Mouse (Mus musculus) midbrain, embryonic 11.5 days (tissue): ENCODE measurements around the gene Mrpl4. TPM values are rescaled to one million over a fixed set of nuclear protein-coding genes. Genes with fewer than 3 reads are reported as not detected.

Experiments used
- ATAC-seq: fragments of 200-750 bp; cut with Nextera tagmentation; 2 replicates; pipeline ENCODE4 v1.8.0; 2017; ENCODE audit warnings: moderate TSS enrichment, moderate library complexity; ENCODE audit not compliant: low FRiP score
- DNase-seq: peaks from one replicate; pipeline ENCODE4 v3.0.0; 2015; ENCODE audit warnings: low spot score; ENCODE audit errors: missing footprints
- H3K27ac ChIP-seq: fragments of 300-500 bp; sonication (generic); 2 replicates; pipeline ENCODE4 v1.5.1; 2014; ENCODE audit warnings: low read depth, low read length
- H3K27me3 ChIP-seq: fragments of 300-500 bp; sonication (generic); 2 replicates; pipeline ENCODE4 v1.6.1; 2014; ENCODE audit warnings: mild to moderate bottlenecking, low read length, moderate library complexity, mixed read lengths; ENCODE audit not compliant: control insufficient read depth, insufficient read depth
- H3K36me3 ChIP-seq: fragments of 300-500 bp; sonication (generic); 2 replicates; pipeline ENCODE4 v1.6.1; 2014; ENCODE audit warnings: mild to moderate bottlenecking, low read length, moderate library complexity, mixed read lengths; ENCODE audit not compliant: control insufficient read depth, insufficient read depth
- H3K4me1 ChIP-seq: fragments of 300-500 bp; sonication (generic); 2 replicates; pipeline ENCODE4 v1.6.1; 2014; ENCODE audit warnings: low read length; ENCODE audit not compliant: control insufficient read depth, insufficient read depth
- H3K4me2 ChIP-seq: fragments of 300-500 bp; sonication (generic); 2 replicates; pipeline ENCODE4 v1.6.1; 2014; ENCODE audit warnings: mild to moderate bottlenecking, moderate library complexity
- H3K4me3 ChIP-seq: fragments of 300-500 bp; sonication (generic); 2 replicates; pipeline ENCODE4 v1.5.1; 2014; ENCODE audit warnings: low read depth, low read length
- H3K9ac ChIP-seq: fragments of 300-500 bp; sonication (generic); 2 replicates; pipeline ENCODE4 v1.6.1; 2014; ENCODE audit warnings: low read length
- H3K9me3 ChIP-seq: fragments of 300-500 bp; sonication (generic); 2 replicates; pipeline ENCODE4 v1.6.1; 2016; ENCODE audit warnings: low read length; ENCODE audit not compliant: control insufficient read depth
- WGBS: fragments of 180-500 bp; shearing (Covaris S2); extraction: QIAGEN DNeasy Blood & Tissue Kit; methylation state at CpG from one replicate; pipeline ENCODE4 v1.1.7; 2014; 5-methylcytosine and 5-hydroxymethylcytosine counted together
- polyA plus RNA-seq: library from polyadenylated mRNA; unstranded; fragments of >200 nt; fragmentation: Nextera tagmentation; extraction: Ambion mirVana; gene quantifications from 2 replicates; pipeline ENCODE4 v1.2.1, GENCODE M21; 2014

Mrpl4 gene
- polyA plus RNA-seq, 1 experiment from 2014 or later: 121 TPM

DNA sequence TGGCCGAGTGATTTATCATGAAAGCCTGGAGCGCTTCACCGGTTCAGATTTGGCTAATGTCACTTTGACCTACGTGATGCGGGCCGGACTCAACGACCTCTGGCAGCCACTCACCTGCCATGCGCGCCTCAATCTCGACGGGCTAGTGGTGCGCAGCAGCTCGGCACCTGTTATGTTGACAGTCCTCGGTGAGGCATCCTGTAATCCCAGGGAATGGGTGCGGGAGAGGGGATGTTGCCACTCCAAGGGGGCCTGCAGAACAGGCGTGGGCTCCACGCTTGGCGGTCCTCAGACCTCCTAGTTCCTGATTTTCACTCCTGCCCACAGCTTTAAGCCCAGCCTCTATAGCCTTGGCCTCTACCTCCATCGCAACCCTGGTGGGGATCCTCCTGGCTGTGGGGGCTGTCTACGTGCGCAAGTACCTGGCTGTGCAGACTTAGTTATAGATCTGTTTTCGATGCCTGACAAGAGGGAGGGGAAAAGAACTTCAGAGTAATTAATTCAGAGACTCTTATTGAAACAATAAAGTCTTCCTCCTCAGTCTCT lies 27.6 kb downstream of the Mrpl4 start:
- ATAC-seq: no peak
- Histone ChIP-seq H3K9me3 (no peaks in the 10 kb centered on the region), H3K9ac (no peak overlapping the region), H3K36me3 (no peaks in the 10 kb centered on the region), H3K4me3 (peak overlapping the region; percentile 22; the same call in 1 of the 2 replicates), H3K27me3 (peaks cover 70% of the 10 kb centered on the region), H3K4me1 (peaks cover 28% of the 10 kb centered on the region), H3K4me2 (peak overlapping the region; percentile 26), H3K27ac (no peak overlapping the region)
- WGBS: 25% methylated on average over 22 of the region's 22 CpGs
- no peak for DNase-seq

DNA sequence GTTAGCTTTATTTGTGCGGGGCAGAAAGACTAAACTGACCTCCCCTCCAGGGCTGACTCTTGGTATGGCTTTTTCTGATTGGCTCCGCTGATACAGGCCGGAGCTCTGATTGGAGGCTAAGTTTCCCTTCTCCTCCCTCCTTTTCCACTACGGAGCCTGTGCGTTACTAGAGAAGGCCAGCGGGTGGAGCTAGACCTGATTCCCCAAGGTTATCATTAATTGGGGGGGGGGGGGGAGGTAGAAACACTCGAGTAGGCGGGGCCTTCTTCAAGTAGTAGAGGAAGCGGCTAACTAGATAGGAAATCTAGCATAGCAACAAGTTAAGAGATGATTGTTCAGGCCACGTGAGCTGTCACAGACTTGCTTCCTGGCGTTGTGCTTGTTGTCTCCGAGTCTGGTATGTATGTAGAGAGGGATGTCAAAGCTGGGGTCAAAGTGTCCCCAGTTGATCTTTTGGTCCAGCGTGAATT lies 28.3 kb downstream of the Mrpl4 start:
- ATAC-seq (peak; percentile 56), DNase-seq (peak; percentile 94)
- under 1% methylated on average over 13 of the region's 13 CpGs for WGBS
- Histone ChIP-seq H3K36me3 (no peaks in the 10 kb centered on the region), H3K4me1 (peaks cover 28% of the 10 kb centered on the region), H3K4me3 (peak overlapping the region; percentile 39), H3K9ac (no peak overlapping the region), H3K9me3 (no peaks in the 10 kb centered on the region), H3K27me3 (peaks cover 77% of the 10 kb centered on the region), H3K27ac (no peak overlapping the region), H3K4me2 (peak overlapping the region; percentile 83)

DNA sequence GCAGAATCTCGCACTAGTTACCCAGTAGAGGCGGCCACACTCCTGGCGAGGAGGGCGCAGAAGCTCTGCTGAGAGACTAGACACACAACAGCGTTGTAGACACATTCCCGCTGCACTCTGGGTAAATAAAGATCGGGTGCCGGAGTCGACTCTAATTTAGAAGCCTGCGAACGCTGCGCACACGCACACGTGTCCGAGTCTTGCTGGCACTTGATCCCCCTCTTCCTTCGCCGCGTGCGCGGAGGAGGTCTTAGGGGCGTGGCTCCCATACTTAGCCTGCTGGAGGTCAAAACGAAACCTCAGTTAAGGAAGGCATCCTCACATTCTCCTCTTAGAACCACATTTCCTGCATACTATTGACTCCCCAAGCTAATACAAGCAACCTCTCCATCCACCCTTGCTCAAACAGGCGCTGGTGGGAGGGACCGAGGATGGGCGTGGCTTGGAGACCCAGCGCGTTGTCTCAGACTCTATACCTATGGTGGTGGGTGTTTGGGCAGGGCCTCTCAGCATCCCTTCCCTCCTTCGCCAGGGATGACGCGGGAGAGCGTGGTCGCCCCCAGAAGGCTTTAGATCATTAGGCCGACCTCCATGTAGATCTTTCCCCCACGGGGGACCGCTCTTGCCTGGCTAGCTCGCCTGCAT lies 28.8 kb downstream of the Mrpl4 start:
- no peak overlapping the region for H3K27ac ChIP-seq
- peak overlapping the region; percentile 83 for H3K4me2 ChIP-seq
- H3K9me3 ChIP-seq: no peaks in the 10 kb centered on the region
- no peak overlapping the region for H3K9ac ChIP-seq
- H3K4me3 ChIP-seq: peak overlapping the region; percentile 39
- H3K36me3 ChIP-seq: no peaks in the 10 kb centered on the region
- ATAC-seq (peak; percentile 54), DNase-seq (peak; percentile 95)
- WGBS: under 1% methylated on average over 36 of the region's 36 CpGs
- peaks cover 83% of the 10 kb centered on the region for H3K27me3 ChIP-seq
- peaks cover 28% of the 10 kb centered on the region for H3K4me1 ChIP-seq

DNA sequence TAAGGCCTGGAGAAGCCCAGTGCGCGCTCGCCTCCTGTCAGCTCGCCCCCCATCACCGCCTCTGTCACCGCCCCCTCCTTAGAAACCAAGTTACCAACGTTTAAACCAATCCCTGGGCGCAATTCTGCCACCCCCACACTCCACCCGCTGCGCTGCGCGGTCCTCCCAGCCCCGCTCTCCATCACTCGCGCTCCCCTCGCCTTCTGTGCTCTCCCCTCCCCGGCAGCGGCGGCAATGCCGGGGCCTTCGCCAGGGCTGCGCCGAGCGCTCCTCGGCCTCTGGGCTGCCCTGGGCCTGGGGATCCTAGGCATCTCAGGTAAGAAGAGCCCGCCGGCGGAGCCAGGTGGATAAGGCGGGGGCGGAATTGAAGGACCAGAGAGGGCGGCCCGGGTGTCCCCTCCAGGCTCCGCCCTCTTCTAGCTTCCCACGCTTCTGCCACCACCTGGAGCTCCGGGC lies 29.4 kb downstream of the Mrpl4 start, which contains the start of gene Icam5:
Gene Icam5, plus strand, starts transcription at position 178 of the 456 bp plus-strand sequence.
- peak; percentile 17 for ATAC-seq
- Histone ChIP-seq H3K9me3 (no peaks in the 10 kb centered on the region), H3K4me1 (peaks cover 28% of the 10 kb centered on the region), H3K4me3 (peak within 1 kb of the TSS; percentile 39), H3K4me2 (peak within 1 kb of the TSS; percentile 83), H3K36me3 (no peaks in the 10 kb centered on the region), H3K27ac (no peak within 1 kb of the TSS), H3K9ac (0 out of 2 replicates have a peak within 1 kb of the TSS, but pooled peaks have one; percentile 16), H3K27me3 (peaks cover 88% of the 10 kb centered on the region)
- DNase-seq: peak; percentile 90
- under 1% methylated on average over 35 of the region's 35 CpGs for WGBS

DNA sequence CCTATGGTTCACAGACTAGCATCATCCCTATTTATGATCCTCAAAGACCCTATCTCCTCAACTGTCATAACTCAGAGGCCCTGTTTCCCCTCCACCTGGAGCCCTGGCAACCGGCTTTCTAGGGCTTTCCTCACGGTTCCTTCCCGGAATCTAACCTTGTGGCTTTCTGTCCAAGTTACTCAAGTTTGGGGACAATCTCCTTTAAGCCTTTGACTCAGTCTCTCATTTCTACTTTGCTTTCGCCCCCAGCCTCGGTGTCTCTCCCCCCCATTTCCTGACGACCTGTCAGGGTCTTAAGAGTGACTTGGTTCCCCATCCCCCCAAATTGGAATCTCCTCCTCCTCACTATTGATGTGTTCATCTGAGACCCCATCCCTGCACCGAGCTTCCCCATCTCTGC lies 30.0 kb downstream of the Mrpl4 start:
- Histone ChIP-seq H3K4me1 (peaks cover 33% of the 10 kb centered on the region), H3K27ac (no peak overlapping the region), H3K9me3 (no peaks in the 10 kb centered on the region), H3K4me2 (peak overlapping the region; percentile 83; the same call in 1 of the 2 replicates), H3K4me3 (peak overlapping the region; percentile 39), H3K36me3 (no peaks in the 10 kb centered on the region), H3K27me3 (peaks cover 94% of the 10 kb centered on the region), H3K9ac (no peak overlapping the region)
- 4% methylated on average over 7 of the region's 7 CpGs for WGBS
- no peak for ATAC-seq
- peak; percentile 93 for DNase-seq

DNA sequence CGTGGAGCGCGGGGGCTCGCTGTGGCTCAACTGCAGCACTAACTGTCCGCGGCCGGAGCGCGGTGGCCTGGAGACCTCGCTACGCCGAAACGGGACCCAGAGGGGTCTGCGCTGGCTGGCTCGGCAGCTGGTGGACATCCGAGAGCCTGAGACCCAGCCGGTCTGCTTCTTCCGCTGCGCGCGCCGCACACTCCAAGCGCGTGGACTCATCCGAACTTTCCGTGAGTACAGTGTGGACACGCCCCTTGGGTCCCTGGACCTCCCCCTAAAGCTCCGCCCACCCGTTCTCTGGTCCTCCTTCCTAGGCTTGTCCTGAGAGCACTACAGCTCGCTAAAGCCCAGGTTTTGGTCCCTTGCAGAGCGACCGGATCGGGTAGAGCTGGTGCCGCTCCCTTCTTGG lies 30.6 kb downstream of the Mrpl4 start:
- H3K9ac ChIP-seq: no peak overlapping the region

DNA sequence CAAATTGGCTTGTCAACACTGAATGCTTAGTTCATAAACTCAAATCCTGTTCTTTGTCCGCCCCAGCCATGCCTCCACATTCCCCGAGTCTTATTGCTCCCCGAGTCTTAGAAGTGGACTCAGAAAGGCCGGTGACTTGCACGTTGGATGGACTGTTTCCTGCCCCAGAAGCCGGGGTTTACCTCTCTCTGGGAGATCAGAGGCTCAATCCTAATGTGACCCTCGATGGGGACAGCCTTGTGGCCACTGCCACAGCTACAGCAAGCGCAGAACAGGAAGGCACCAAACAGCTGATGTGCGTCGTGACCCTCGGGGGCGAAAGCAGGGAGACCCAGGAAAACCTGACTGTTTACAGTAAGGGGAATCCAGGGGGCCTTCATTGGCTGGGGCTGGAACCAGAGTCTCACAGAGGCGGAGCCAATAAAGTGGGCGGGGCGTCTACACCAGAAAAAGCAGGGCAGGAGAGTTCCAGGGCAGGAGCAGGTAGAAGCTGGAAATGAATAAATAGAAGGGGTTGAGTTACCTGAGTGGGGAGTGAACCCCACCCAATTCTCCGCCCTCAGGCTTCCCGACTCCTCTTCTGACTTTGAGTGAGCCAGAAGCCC lies 32.0 kb downstream of the Mrpl4 start:
- H3K36me3 ChIP-seq: no peaks in the 10 kb centered on the region
- DNase-seq: peak; percentile 89
- no peaks in the 10 kb centered on the region for H3K9me3 ChIP-seq
- H3K9ac ChIP-seq: no peak overlapping the region
- peaks cover 96% of the 10 kb centered on the region for H3K27me3 ChIP-seq
- H3K4me2 ChIP-seq: no peak overlapping the region
- WGBS: 3% methylated on average over 17 of the region's 17 CpGs
- H3K27ac ChIP-seq: no peak overlapping the region
- no peak overlapping the region for H3K4me3 ChIP-seq
- ATAC-seq: no peak
- H3K4me1 ChIP-seq: peaks cover 32% of the 10 kb centered on the region

More for the DNA sequence above, 30.6 kb downstream of the Mrpl4 start:
- peak overlapping the region; percentile 53 for H3K4me2 ChIP-seq
- under 1% methylated on average over 34 of the region's 34 CpGs for WGBS
- no peaks in the 10 kb centered on the region for H3K36me3 ChIP-seq
- peak overlapping the region; percentile 35 for H3K4me3 ChIP-seq
- ATAC-seq (peak; percentile 31; the same call in 1 of the 2 replicates), DNase-seq (peak; percentile 97)
- no peaks in the 10 kb centered on the region for H3K9me3 ChIP-seq
- H3K27me3 ChIP-seq: peaks cover 98% of the 10 kb centered on the region
- H3K4me1 ChIP-seq: peaks cover 35% of the 10 kb centered on the region
- H3K27ac ChIP-seq: no peak overlapping the region

DNA sequence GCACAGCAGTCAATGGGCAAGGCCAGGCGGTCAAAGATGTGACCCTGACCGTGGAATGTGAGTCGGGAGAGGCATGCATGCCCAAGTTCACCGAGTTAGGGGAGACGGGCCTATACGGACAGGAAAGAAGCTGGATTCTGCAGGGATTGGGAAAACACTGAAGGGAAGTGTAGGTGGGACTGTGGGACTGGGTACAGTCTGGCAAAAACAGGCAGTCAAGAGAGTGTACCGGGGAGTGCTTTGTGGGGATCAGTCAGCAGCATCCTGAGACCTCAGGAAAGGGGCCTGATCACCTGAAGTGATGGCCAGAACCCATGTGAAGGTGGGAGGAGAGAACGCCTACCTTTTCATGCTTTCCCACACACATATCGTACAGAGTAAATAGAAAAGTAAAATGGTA lies 33.0 kb downstream of the Mrpl4 start:
- H3K4me2 ChIP-seq: no peak overlapping the region
- no peaks in the 10 kb centered on the region for H3K36me3 ChIP-seq
- ATAC-seq: no peak
- H3K27me3 ChIP-seq: peaks cover 93% of the 10 kb centered on the region
- H3K27ac ChIP-seq: no peak overlapping the region
- WGBS: 16% methylated on average over 9 of the region's 9 CpGs
- no peaks in the 10 kb centered on the region for H3K9me3 ChIP-seq
- no peak overlapping the region for H3K9ac ChIP-seq
- H3K4me3 ChIP-seq: no peak overlapping the region
- DNase-seq: no peak
- H3K4me1 ChIP-seq: peaks cover 30% of the 10 kb centered on the region

DNA sequence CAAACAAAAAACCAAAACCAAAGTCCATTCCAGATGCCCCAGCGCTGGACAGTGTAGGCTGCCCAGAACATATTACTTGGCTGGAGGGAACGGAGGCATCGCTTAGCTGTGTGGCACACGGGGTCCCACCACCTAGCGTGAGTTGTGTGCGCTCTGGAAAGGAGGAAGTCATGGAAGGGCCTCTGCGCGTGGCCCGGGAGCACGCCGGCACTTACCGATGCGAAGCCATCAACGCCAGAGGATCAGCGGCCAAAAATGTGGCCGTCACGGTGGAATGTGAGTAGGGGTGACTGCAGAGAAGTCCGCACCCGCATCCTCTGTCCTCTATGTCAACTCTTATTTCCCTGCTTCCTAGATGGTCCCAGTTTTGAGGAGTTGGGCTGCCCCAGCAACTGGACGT lies 33.6 kb downstream of the Mrpl4 start:
- H3K4me1 ChIP-seq: peaks cover 25% of the 10 kb centered on the region
- no peaks in the 10 kb centered on the region for H3K36me3 ChIP-seq
- WGBS: 4% methylated on average over 20 of the region's 20 CpGs
- H3K9ac ChIP-seq: no peak overlapping the region
- no peak overlapping the region for H3K4me2 ChIP-seq
- ATAC-seq: no peak
- no peaks in the 10 kb centered on the region for H3K9me3 ChIP-seq
- no peak overlapping the region for H3K27ac ChIP-seq
- H3K27me3 ChIP-seq: peaks cover 88% of the 10 kb centered on the region
- DNase-seq: peak; percentile 90
- no peak overlapping the region for H3K4me3 ChIP-seq
